Mouse (Mus musculus) ES-E14 (cell line): Measurements from ENCODE around the gene Fgf2. TPM values are rescaled to one million over a fixed set of nuclear protein-coding genes. Genes with fewer than 3 reads are reported as not detected.

Source experiments
- DNase-seq: peaks from one replicate; pipeline ENCODE4 v3.0.0-alpha.2; 2013; ENCODE audit warnings: low read depth, low spot score
- H3K27ac ChIP-seq: 2 replicates; pipeline ENCODE4 v1.5.1; 2012; ENCODE audit warnings: low read depth, mild to moderate bottlenecking, low read length, moderate library complexity, mixed read lengths; ENCODE audit not compliant: poor library complexity, insufficient read depth, severe bottlenecking
- H3K36me3 ChIP-seq: 2 replicates; pipeline ENCODE4 v1.6.1; 2012; ENCODE audit warnings: mild to moderate bottlenecking, low read length, moderate library complexity, mixed read lengths; ENCODE audit not compliant: control insufficient read depth, poor library complexity, insufficient read depth, severe bottlenecking
- H3K4me1 ChIP-seq, 2 experiments: fragments of 150-350 bp in 1 of 2; sonication (generic) in 1 of 2; 2 replicates each; pipeline ENCODE4 v1.6.1; 2012; ENCODE audit warnings: low read length in 2 of 2, mild to moderate bottlenecking in 1 of 2, mixed read lengths in 1 of 2; ENCODE audit not compliant: control insufficient read depth in 2 of 2, insufficient read depth in 2 of 2, poor library complexity in 1 of 2
- H3K4me3 ChIP-seq, 2 experiments: fragments of 150-350 bp in 1 of 2; sonication (generic) in 1 of 2; 2 replicates each; pipeline ENCODE4 v1.5.1; 2012; ENCODE audit warnings: low read length in 2 of 2, low read depth in 1 of 2, mild to moderate bottlenecking in 1 of 2, mixed read lengths in 1 of 2; ENCODE audit not compliant: insufficient read depth in 1 of 2, poor library complexity in 1 of 2, severe bottlenecking in 1 of 2
- H3K9ac ChIP-seq: 2 replicates; pipeline ENCODE4 v1.6.1; 2012; ENCODE audit warnings: low read depth, mild to moderate bottlenecking, low read length, mixed read lengths; ENCODE audit not compliant: poor library complexity, insufficient read depth, severe bottlenecking
- H3K9me3 ChIP-seq: fragments of 150-350 bp; sonication (generic); 2 replicates; pipeline ENCODE4 v1.6.1; 2012; ENCODE audit warnings: low read depth, mild to moderate bottlenecking, low read length; ENCODE audit not compliant: control insufficient read depth, insufficient read depth
- CHD2 ChIP-seq: IDR thresholded peaks from 2 replicates; pipeline ENCODE4 v1.6.1; 2014; ENCODE audit warnings: mild to moderate bottlenecking, low read depth, low read length, inconsistent platforms
- HCFC1 ChIP-seq: IDR thresholded peaks from 2 replicates; pipeline ENCODE4 v1.6.1; 2012; ENCODE audit warnings: low read length, inconsistent platforms, borderline replicate concordance; ENCODE audit not compliant: insufficient read depth
- MAFK ChIP-seq: IDR thresholded peaks from 2 replicates; pipeline ENCODE4 v1.6.1; 2014; ENCODE audit warnings: mild to moderate bottlenecking, low read depth, low read length, inconsistent platforms; ENCODE audit not compliant: insufficient read depth
- ZC3H11A ChIP-seq: IDR thresholded peaks from 2 replicates; pipeline ENCODE4 v1.6.1; 2012; ENCODE audit warnings: low read depth, mild to moderate bottlenecking, inconsistent platforms, low read length, borderline replicate concordance
- ZNF384 ChIP-seq: IDR thresholded peaks from 2 replicates; pipeline ENCODE4 v1.6.1; 2012; ENCODE audit warnings: low read depth, low read length, inconsistent platforms
- in situ Hi-C, 2 experiments: fragments of 600-800 bp; cut with MboI; formaldehyde crosslinking; loops; one replicate each; pipeline ENCODE4 v1.15.1; 2025; ENCODE audit warnings: low sequenced_read_pairs in 2 of 2, inconsistent platforms in 1 of 2; ENCODE audit not compliant: unreplicated experiment in 2 of 2
- total RNA-seq: library from RNA; depleted of rRNA; stranded (reverse); fragments of 300-350 nt; gene quantifications from 2 replicates; pipeline ENCODE4 v1.2.3, GENCODE M21; 2012

Gene Fgf2
- total RNA-seq, 1 experiment: 0.45 TPM

- in situ Hi-C loops: no loop called here
- no peaks in the 10 kb centered on the region for H3K4me1 ChIP-seq
- peak overlapping the region; percentile 91 to 98 for H3K4me3 ChIP-seq
- DNase-seq: no peak
- no peak overlapping the region for H3K27ac ChIP-seq
- H3K9me3 ChIP-seq: no peaks in the 10 kb centered on the region
- TF ChIP-seq HCFC1 (no peak), CHD2 (no peak), ZC3H11A (no peak), MAFK (no peak), ZNF384 (no peak)
- no peaks in the 10 kb centered on the region for H3K36me3 ChIP-seq
- H3K9ac ChIP-seq: peak overlapping the region; percentile 84
These were observed 36.2 kb upstream of the Fgf2 start for GRCm38 (mm10) chr3:37311897-37312369.

- Histone ChIP-seq H3K9me3 (no peaks in the 10 kb centered on the region), H3K27ac (no peak within 1 kb of the TSS), H3K4me1 (no peaks in the 10 kb centered on the region), H3K9ac (peak within 1 kb of the TSS; percentile 84), H3K36me3 (no peaks in the 10 kb centered on the region), H3K4me3 (peak within 1 kb of the TSS; percentile 91 to 98)
- in situ Hi-C loops: no loop called here
- TF ChIP-seq CHD2 (no peak; the same call in 1 of the 2 replicates), HCFC1 (no peak), ZNF384 (no peak), ZC3H11A (no peak), MAFK (no peak)
- peak; percentile 78 for DNase-seq
These were observed 35.7 kb upstream of the Fgf2 start, which contains the start of the genes Bbs12 and Cetn4 for GRCm38 (mm10) chr3:37312370-37312941. TSS of gene Bbs12 (plus strand) at chr3:37312554. TSS of gene Cetn4 (minus strand) at chr3:37312708.

DNA sequence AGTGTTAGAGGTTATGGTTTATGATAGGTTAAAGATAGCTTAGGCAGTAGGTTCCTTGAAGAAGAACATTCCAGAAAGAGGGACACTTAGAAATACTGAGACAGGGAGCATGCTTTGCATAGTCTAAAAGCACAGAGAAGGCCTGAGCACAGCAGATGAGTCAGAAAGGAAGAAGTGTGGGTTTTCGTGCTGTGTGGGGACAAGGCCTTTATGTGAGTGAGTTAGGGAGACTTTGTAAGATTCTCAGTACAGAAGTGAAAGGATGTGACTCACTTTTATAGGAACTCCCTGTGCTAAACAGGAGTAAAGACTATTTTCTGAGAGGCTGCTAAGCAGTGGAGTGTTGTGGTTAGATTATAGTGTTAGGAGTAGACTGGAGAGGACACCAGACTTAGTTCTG, 34.8 kb upstream of the Fgf2 start:
- in situ Hi-C loops: no loop called here
- Histone ChIP-seq H3K4me1 (no peaks in the 10 kb centered on the region), H3K27ac (no peak overlapping the region), H3K9ac (no peak overlapping the region; the same call in 1 of the 2 replicates), H3K4me3 (peak overlapping the region; percentile 27 to 91), H3K9me3 (no peaks in the 10 kb centered on the region), H3K36me3 (no peaks in the 10 kb centered on the region)
- TF ChIP-seq CHD2 (no peak), ZC3H11A (no peak), ZNF384 (no peak), MAFK (no peak), HCFC1 (no peak)
- no peak for DNase-seq

GRCm38 (mm10) chr3:37316233-37316632, 31.9 kb upstream of the Fgf2 start:
- Histone ChIP-seq H3K36me3 (peaks cover 2% of the 10 kb centered on the region), H3K9ac (no peak overlapping the region), H3K4me1 (no peaks in the 10 kb centered on the region), H3K9me3 (no peaks in the 10 kb centered on the region), H3K4me3 (no peak overlapping the region), H3K27ac (no peak overlapping the region)
- DNase-seq: no peak
- TF ChIP-seq ZC3H11A (no peak), MAFK (no peak), ZNF384 (no peak), HCFC1 (no peak), CHD2 (no peak)
- in situ Hi-C loops: no loop called here

GRCm38 (mm10) chr3:37324310-37324709, 23.8 kb upstream of the Fgf2 start:
- H3K27ac ChIP-seq: no peak overlapping the region
- 0 out of 2 replicates have a peak, but pooled peaks cover 2% of the 10 kb centered on the region for H3K36me3 ChIP-seq
- TF ChIP-seq CHD2: no peak
- no peak for TF ChIP-seq ZC3H11A
- no peak for TF ChIP-seq MAFK
- no peak for TF ChIP-seq HCFC1
- TF ChIP-seq ZNF384: no peak
- no peaks in the 10 kb centered on the region for H3K4me1 ChIP-seq
- DNase-seq: no peak
- H3K9ac ChIP-seq: no peak overlapping the region
- in situ Hi-C loops: no loop called here
- H3K9me3 ChIP-seq: no peaks in the 10 kb centered on the region
- H3K4me3 ChIP-seq: no peak overlapping the region
